Mouse (Mus musculus) liver, embryonic 13.5 days (tissue): ENCODE data around the gene Tcl1b2. TPM values are rescaled to one million over a fixed set of nuclear protein-coding genes. Genes with fewer than 3 reads are reported as not detected.
A peak's percentile ranks its signal among the peaks of the same experiment; 100 is the strongest.

Experiments used
- ATAC-seq: fragments of 200-750 bp; cut with Nextera tagmentation; 2 replicates; pipeline ENCODE4 v1.8.0; 2017; ENCODE audit warnings: low read depth, mild to moderate bottlenecking, moderate number of reproducible peaks, moderate library complexity
- DNase-seq: peaks from one replicate; pipeline ENCODE4 v3.0.0; 2022
- H3K27ac ChIP-seq: fragments of 300-500 bp; sonication (generic); 2 replicates; pipeline ENCODE4 v1.5.1; 2015; ENCODE audit warnings: moderate library complexity, mild to moderate bottlenecking, inconsistent platforms
- H3K27me3 ChIP-seq: fragments of 300-500 bp; sonication (generic); 2 replicates; pipeline ENCODE4 v1.6.1; 2015; ENCODE audit warnings: mild to moderate bottlenecking, inconsistent platforms
- H3K36me3 ChIP-seq: fragments of 300-500 bp; sonication (generic); 2 replicates; pipeline ENCODE4 v1.6.1; 2015; ENCODE audit warnings: mild to moderate bottlenecking, inconsistent platforms
- H3K4me1 ChIP-seq: fragments of 300-500 bp; sonication (generic); replicated peaks from 2 replicates; pipeline ENCODE4 v1.6.1; 2015; ENCODE audit warnings: inconsistent platforms
- H3K4me2 ChIP-seq: fragments of 300-500 bp; sonication (generic); 2 replicates; pipeline ENCODE4 v1.6.1; 2015; ENCODE audit warnings: inconsistent platforms, mild to moderate bottlenecking, moderate library complexity
- H3K4me3 ChIP-seq: fragments of 300-500 bp; sonication (generic); replicated peaks from 2 replicates; pipeline ENCODE4 v1.5.1; 2015; ENCODE audit warnings: mild to moderate bottlenecking, inconsistent platforms
- H3K9ac ChIP-seq: fragments of 300-500 bp; sonication (generic); 2 replicates; pipeline ENCODE4 v1.6.1; 2015; ENCODE audit warnings: mild to moderate bottlenecking, inconsistent platforms
- H3K9me3 ChIP-seq: fragments of 300-500 bp; sonication (generic); replicated peaks from 2 replicates; pipeline ENCODE4 v1.6.1; 2016; ENCODE audit warnings: inconsistent platforms
- WGBS: fragments of 180-500 bp; shearing (Covaris S2); methylation state at CpG from one replicate; pipeline ENCODE4 v1.1.7; 2015; ENCODE audit not compliant: insufficient replicate concordance; 5-methylcytosine and 5-hydroxymethylcytosine counted together
- polyA plus RNA-seq: library from polyadenylated mRNA; unstranded; fragments of >200 nt; fragmentation: Nextera tagmentation; extraction: Ambion mirVana; gene quantifications from 2 replicates; pipeline ENCODE4 v1.2.1, GENCODE M21; 2015

Gene Tcl1b2
- polyA plus RNA-seq: not detected in 2 replicates

DNA sequence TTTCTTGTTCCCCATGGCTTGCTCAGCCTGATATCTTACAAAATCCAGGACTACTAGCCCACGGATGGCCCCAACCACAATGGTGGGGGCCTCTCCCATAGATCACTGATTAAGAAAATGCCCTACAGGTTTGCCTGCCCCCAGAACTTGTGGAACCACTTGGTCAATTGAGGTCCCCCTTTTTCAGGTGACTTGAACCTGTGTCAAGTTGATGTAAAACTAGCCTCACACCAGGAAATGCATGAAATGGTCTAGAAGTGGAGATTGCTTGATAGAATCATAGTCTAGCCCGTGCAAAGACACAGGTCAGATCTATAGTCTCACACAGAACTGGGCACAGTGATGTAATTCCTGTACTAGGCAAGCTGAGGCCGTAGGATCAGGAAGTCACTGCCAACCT is at the start of gene Tcl1b2:
TSS of gene Tcl1b2 (plus strand) at position 301 of the 400 bp plus-strand sequence.
- Histone ChIP-seq H3K27me3 (no peaks in the 10 kb centered on the region), H3K9ac (no peak within 1 kb of the TSS), H3K9me3 (no peaks in the 10 kb centered on the region), H3K27ac (no peak within 1 kb of the TSS), H3K4me2 (no peak within 1 kb of the TSS), H3K36me3 (no peaks in the 10 kb centered on the region), H3K4me1 (no peaks in the 10 kb centered on the region), H3K4me3 (no peak within 1 kb of the TSS)
- ATAC-seq: no peak
- no peak for DNase-seq
- WGBS: 39% methylated on average over 3 of the region's 3 CpGs

DNA sequence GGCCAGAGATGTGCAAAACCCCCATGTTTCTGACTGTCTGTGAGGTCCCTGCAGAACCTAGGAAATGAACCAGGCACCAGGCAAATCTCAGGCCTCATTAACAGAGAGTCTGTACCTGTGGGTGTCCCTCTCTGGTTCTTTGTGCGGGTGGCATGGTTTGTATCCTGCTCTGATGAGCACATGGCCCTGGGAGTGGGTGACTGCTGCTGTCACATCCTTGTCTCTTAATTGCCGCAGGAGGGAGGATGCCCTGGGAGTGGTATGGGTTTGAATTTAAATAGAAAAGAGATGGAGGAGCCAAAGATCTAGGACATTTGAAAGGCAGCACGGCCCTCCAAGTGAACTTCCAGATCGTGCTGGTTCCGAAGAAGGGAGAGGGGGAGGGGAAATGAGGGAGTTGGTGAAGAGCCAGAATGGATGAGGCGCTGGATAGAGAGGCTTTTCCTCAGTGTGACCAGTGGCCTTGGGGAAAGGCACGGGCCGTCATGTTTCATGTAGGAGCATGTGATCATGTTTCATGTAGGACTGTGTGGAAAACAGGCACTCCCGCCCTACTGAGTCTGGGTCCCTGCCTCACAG is 46.3 kb upstream of the Tcl1b2 start:
- no peak overlapping the region for H3K4me2 ChIP-seq
- no peaks in the 10 kb centered on the region for H3K4me1 ChIP-seq
- H3K27ac ChIP-seq: no peak overlapping the region
- H3K27me3 ChIP-seq: peaks cover 17% of the 10 kb centered on the region
- no peak overlapping the region for H3K9ac ChIP-seq
- no peak overlapping the region for H3K4me3 ChIP-seq
- WGBS: 58% methylated on average over 9 of the region's 9 CpGs
- no peaks in the 10 kb centered on the region for H3K36me3 ChIP-seq
- no peaks in the 10 kb centered on the region for H3K9me3 ChIP-seq
- DNase-seq: no peak
- no peak for ATAC-seq

DNA sequence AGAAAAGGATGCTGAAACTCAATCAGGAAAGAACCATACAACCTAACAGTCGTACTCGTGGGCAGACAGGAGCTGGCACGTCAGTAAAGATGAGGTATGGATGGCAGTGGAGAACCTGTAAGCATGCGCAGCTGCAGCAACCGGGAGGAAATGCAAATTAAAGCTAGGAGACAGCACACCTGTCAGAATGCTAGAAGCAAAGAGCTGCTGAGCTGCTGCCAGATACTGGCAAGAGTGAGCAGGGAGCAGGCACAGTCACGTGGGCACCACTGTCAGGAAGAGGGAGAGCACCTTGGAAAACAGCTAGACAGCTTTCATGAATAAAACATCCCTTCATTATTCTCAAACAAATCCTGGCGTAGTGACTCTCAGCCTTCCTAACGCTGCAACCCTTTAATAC is 42.9 kb upstream of the Tcl1b2 start:
- Histone ChIP-seq H3K9ac (no peak overlapping the region), H3K4me2 (no peak overlapping the region), H3K27me3 (peaks cover 17% of the 10 kb centered on the region), H3K36me3 (no peaks in the 10 kb centered on the region), H3K9me3 (no peaks in the 10 kb centered on the region), H3K4me3 (no peak overlapping the region), H3K4me1 (no peaks in the 10 kb centered on the region), H3K27ac (no peak overlapping the region)
- WGBS: 47% methylated on average over 8 of the region's 8 CpGs
- DNase-seq (no peak), ATAC-seq (no peak)

DNA sequence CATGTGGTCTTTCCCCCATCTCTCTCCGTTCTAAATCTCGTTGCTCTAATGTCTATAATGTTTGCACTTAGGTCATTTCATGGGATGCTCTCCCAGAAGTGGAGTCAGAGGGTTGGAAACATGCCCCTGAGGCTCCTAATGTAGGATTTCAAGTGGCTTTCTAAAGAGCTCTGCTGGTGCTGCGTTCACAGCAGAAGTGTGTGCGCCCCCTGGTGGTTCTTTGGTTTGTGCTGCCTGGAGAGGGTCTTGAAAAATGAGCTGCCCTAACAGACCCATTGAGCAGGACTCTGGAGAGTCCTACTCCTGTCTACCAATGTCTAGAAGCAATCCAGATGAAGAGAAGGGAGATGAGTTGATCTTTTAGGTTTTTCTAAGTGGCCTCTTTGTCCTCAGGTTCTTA is 41.8 kb upstream of the Tcl1b2 start:
- no peaks in the 10 kb centered on the region for H3K4me1 ChIP-seq
- DNase-seq (peak; percentile 45), ATAC-seq (no peak)
- peaks cover 17% of the 10 kb centered on the region for H3K27me3 ChIP-seq
- no peaks in the 10 kb centered on the region for H3K9me3 ChIP-seq
- H3K9ac ChIP-seq: no peak overlapping the region
- no peak overlapping the region for H3K4me3 ChIP-seq
- H3K4me2 ChIP-seq: no peak overlapping the region
- 4% methylated on average over 4 of the region's 4 CpGs for WGBS
- no peak overlapping the region for H3K27ac ChIP-seq
- H3K36me3 ChIP-seq: no peaks in the 10 kb centered on the region

DNA sequence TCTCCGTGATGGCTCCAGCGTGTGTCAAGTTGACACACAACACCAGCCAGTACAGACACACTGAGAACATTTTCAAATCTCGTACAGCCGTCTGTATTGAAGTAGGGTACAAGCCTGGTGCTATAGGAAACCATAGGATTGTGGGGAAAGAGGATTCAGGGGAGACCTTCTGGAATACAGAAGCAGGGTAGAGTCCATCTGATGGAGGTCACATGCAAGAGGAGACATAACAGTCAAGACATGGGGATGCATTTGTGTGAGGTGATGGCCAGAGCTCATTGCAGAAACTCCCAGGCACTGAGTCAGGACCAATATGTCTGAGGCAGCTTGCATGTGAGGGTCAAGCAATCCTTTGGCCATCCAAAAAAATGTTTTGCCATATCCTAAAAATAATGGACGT is 40.5 kb upstream of the Tcl1b2 start:
- Histone ChIP-seq H3K27ac (no peak overlapping the region), H3K9me3 (no peaks in the 10 kb centered on the region), H3K36me3 (no peaks in the 10 kb centered on the region), H3K4me3 (no peak overlapping the region), H3K27me3 (peaks cover 17% of the 10 kb centered on the region), H3K4me1 (no peaks in the 10 kb centered on the region), H3K4me2 (no peak overlapping the region), H3K9ac (no peak overlapping the region)
- ATAC-seq (no peak), DNase-seq (no peak)
- WGBS: 64% methylated on average over 5 of the region's 5 CpGs

DNA sequence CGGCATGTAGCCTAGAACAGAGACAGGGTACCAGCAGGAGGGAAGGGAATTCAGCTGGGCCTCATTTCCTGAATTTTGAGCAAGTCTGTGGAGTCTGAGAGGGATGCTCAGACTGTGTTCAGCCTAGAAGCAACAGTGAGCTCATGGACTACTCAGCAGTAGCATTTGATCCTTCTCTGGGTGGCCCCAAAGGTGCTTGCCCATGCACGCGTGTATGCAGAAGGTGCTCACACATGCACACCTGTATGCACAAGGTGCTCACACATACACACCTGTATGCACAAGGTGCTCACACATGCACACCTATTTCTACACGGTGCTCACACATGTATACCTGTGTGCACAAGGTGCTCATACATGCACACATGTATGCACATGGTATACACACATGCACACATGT is 37.0 kb upstream of the Tcl1b2 start:
- 70% methylated on average over 4 of the region's 4 CpGs for WGBS
- no peaks in the 10 kb centered on the region for H3K27me3 ChIP-seq
- H3K9me3 ChIP-seq: no peaks in the 10 kb centered on the region
- H3K4me1 ChIP-seq: no peaks in the 10 kb centered on the region
- H3K9ac ChIP-seq: no peak overlapping the region
- H3K27ac ChIP-seq: no peak overlapping the region
- no peak overlapping the region for H3K4me3 ChIP-seq
- no peak overlapping the region for H3K4me2 ChIP-seq
- ATAC-seq (no peak), DNase-seq (no peak)
- no peaks in the 10 kb centered on the region for H3K36me3 ChIP-seq

DNA sequence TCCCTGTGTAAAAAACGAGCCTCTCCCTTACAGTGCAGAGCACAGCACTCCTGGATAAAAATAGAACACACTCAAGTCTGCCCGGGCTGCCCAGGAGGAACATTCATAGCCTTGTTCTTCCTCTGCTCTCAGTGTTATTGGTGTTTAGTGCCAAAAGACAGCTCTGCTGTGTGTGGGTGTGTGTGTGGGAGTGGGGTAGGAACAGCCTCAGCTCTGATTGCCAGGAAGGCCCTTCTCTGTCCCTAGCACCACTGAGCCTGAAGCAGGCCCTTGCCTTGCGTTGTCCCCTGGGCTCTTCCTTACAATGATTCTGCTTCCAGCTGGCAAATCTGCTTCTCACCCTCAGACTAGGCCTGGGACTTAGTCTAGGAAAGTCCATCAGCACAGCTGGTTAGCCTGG is 36.4 kb upstream of the Tcl1b2 start:
- 26% methylated on average over 3 of the region's 3 CpGs for WGBS
- H3K36me3 ChIP-seq: no peaks in the 10 kb centered on the region
- H3K4me3 ChIP-seq: no peak overlapping the region
- no peak for DNase-seq
- H3K27ac ChIP-seq: no peak overlapping the region
- H3K4me2 ChIP-seq: no peak overlapping the region
- ATAC-seq: no peak
- H3K9ac ChIP-seq: no peak overlapping the region
- no peaks in the 10 kb centered on the region for H3K4me1 ChIP-seq
- H3K27me3 ChIP-seq: no peaks in the 10 kb centered on the region
- H3K9me3 ChIP-seq: no peaks in the 10 kb centered on the region

DNA sequence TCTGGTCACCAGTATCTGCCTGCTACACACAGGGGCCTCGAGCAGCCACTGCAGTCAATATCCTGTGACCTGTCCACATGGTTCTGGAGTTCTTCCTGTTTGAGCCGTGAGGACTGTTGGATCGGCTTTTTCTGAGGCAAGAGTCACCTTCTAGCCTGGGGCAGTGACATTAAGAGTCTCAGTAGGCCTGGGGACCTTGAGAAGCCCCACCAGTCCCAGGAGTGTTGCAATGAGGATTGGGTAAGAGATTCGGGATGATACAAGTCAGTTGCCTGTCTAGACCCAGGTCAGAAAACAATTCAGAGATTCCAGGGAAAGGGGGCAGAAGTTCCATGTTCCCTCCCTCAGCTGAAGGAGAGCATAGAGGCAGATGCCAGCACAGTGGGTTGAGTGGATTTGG is 36.0 kb upstream of the Tcl1b2 start:
- no peak overlapping the region for H3K4me2 ChIP-seq
- no peak overlapping the region for H3K4me3 ChIP-seq
- H3K4me1 ChIP-seq: no peaks in the 10 kb centered on the region
- no peaks in the 10 kb centered on the region for H3K9me3 ChIP-seq
- no peaks in the 10 kb centered on the region for H3K27me3 ChIP-seq
- H3K36me3 ChIP-seq: no peaks in the 10 kb centered on the region
- no peak overlapping the region for H3K9ac ChIP-seq
- no peak for ATAC-seq
- 22% methylated on average over 4 of the region's 4 CpGs for WGBS
- H3K27ac ChIP-seq: no peak overlapping the region
- no peak for DNase-seq

DNA sequence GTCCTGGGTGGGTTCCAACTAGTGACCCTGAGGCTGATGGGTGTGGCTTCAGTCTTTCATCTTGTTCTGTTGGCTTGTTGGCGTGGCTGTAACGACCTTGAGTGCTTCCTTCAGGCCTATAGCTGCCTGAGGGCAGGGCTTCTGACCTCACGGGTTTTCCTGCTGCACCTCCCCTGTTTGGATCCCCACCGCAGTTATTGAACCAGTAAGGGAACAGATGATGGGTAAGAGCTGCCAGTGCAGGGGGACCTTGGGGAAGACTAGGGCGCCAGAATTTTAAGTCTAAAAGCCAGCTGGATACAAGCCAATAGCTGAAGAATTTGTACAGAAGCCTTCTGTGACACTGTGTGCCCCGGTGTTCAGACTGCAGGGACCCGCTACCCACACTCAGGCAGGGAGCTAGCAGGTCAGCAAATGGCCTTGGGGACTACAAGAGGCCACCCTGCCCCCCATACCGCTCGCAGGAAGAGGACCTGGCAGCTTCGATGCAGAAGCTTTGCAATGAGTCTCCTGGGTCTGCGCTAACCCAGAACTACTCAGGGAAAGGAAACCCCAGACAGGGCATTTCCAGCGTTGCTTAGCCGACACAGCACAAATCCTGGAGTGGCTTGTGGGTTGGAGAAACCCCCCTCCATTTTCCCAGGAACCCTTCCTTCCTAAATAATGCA is 33.4 kb upstream of the Tcl1b2 start:
- 31% methylated on average over 13 of the region's 13 CpGs for WGBS
- no peak overlapping the region for H3K4me2 ChIP-seq
- DNase-seq (no peak), ATAC-seq (no peak)
- no peak overlapping the region for H3K27ac ChIP-seq
- H3K4me3 ChIP-seq: no peak overlapping the region
- no peaks in the 10 kb centered on the region for H3K9me3 ChIP-seq
- no peaks in the 10 kb centered on the region for H3K27me3 ChIP-seq
- no peaks in the 10 kb centered on the region for H3K4me1 ChIP-seq
- H3K36me3 ChIP-seq: no peaks in the 10 kb centered on the region
- H3K9ac ChIP-seq: no peak overlapping the region

DNA sequence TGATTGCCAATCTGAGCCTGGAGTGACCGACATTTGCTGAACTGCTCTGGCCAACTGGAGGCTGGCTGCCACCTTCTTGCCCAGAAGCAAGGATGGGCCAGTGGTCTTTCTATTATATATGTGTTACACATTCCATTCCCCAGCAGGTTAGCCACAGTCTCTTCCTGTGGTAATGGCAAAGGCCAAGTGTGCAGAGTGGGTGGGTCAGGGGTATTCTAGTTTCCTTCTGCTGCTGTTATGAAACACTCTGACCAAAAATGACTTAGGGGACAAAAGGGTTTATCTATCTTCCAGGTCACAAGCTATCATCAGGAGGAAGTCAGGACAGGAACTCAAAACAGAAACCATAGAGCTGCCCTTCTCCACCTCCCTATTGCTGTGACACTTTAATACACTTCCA is 29.2 kb upstream of the Tcl1b2 start:
- Histone ChIP-seq H3K27ac (no peak overlapping the region), H3K9ac (no peak overlapping the region), H3K4me1 (no peaks in the 10 kb centered on the region), H3K36me3 (no peaks in the 10 kb centered on the region), H3K9me3 (no peaks in the 10 kb centered on the region), H3K4me3 (no peak overlapping the region), H3K27me3 (no peaks in the 10 kb centered on the region), H3K4me2 (no peak overlapping the region)
- ATAC-seq (no peak), DNase-seq (no peak)
- WGBS: 70% methylated on average over 1 of the region's 1 CpGs

DNA sequence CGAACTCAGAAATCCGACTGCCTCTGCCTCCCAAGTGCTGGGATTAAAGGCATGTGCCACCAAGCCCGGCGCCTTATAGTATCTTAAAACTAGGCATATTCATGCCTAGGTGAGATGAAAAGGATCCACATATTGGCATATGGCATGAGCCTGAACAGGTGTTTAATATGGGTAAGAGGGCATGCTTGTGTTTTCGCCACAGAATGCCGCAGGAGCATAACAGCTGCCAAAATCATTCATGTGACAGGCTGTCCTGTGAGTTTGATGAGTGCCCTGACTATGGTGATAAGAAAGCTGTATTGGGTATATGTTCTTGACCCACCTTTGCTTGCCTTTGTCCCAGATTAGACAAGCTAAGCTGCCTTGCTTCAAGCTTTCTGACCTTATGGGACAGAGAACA is 20.5 kb upstream of the Tcl1b2 start:
- Histone ChIP-seq H3K4me3 (no peak overlapping the region), H3K4me2 (no peak overlapping the region), H3K36me3 (no peaks in the 10 kb centered on the region), H3K9me3 (no peaks in the 10 kb centered on the region), H3K27me3 (no peaks in the 10 kb centered on the region), H3K9ac (no peak overlapping the region), H3K27ac (no peak overlapping the region), H3K4me1 (no peaks in the 10 kb centered on the region)
- DNase-seq (no peak), ATAC-seq (no peak)
- 72% methylated on average over 6 of the region's 6 CpGs for WGBS

DNA sequence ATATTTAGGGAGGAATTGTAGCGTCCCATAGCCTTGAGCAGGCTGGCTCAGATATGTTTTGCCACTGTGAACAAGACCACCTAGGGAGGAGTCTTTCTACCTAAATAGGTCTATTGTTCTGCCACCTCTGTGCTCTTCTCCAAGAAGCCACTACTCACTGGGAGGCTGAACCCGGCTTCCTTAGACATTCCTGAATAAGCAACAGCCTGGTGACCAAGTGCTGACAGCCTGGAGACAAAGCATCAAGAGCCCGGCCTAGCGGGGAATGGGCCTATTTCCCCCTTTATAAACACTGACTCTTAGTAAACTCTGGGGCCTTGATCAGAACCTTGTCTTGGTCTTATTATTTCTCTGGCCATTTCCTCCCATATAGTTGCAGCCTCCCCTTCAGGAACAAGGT is 19.3 kb upstream of the Tcl1b2 start:
- H3K36me3 ChIP-seq: no peaks in the 10 kb centered on the region
- no peak overlapping the region for H3K4me3 ChIP-seq
- no peak overlapping the region for H3K4me2 ChIP-seq
- DNase-seq: no peak
- no peaks in the 10 kb centered on the region for H3K9me3 ChIP-seq
- 59% methylated on average over 4 of the region's 4 CpGs for WGBS
- H3K27me3 ChIP-seq: no peaks in the 10 kb centered on the region
- H3K4me1 ChIP-seq: no peaks in the 10 kb centered on the region
- no peak overlapping the region for H3K9ac ChIP-seq
- ATAC-seq: no peak
- H3K27ac ChIP-seq: no peak overlapping the region
